Mouse (Mus musculus) heart, adult 11 months (tissue): ENCODE results near the gene Ddx20.

Experiments used
- DNase-seq: peaks from one replicate; pipeline ENCODE4 v3.0.0; 2022

The Ddx20 gene

GRCm38 (mm10) chr3:105666996-105667523, 20.3 kb downstream of the Ddx20 start:
- DNase-seq: peak; percentile 83

GRCm38 (mm10) chr3:105665105-105665765, 22.1 kb downstream of the Ddx20 start:
- DNase-seq: peak; percentile 81

DNA sequence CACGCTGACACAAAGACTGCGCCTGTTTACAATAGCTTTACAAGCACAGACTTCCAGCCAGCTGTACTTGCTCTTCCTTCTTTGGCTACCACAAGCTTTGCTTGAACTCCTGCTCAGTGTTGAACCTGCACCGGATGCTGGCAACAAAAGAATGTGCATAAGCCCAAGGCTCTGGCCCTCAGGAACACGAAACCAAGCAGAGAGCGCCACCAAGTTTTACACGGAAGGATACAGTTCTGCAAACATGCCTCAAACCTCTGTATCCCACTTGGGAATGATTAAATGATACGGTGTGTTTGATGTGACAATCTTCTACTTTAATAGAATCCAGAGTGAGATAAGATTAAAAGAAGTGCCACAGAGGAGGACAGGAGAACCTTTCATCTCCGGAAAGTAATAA, 24.3 kb downstream of the Ddx20 start:
- DNase-seq: peak; percentile 84

GRCm38 (mm10) chr3:105660530-105660929, 26.8 kb downstream of the Ddx20 start:
- peak; percentile 87 for DNase-seq

GRCm38 (mm10) chr3:105655031-105655585, 32.3 kb downstream of the Ddx20 start:
- peak; percentile 92 for DNase-seq

DNA sequence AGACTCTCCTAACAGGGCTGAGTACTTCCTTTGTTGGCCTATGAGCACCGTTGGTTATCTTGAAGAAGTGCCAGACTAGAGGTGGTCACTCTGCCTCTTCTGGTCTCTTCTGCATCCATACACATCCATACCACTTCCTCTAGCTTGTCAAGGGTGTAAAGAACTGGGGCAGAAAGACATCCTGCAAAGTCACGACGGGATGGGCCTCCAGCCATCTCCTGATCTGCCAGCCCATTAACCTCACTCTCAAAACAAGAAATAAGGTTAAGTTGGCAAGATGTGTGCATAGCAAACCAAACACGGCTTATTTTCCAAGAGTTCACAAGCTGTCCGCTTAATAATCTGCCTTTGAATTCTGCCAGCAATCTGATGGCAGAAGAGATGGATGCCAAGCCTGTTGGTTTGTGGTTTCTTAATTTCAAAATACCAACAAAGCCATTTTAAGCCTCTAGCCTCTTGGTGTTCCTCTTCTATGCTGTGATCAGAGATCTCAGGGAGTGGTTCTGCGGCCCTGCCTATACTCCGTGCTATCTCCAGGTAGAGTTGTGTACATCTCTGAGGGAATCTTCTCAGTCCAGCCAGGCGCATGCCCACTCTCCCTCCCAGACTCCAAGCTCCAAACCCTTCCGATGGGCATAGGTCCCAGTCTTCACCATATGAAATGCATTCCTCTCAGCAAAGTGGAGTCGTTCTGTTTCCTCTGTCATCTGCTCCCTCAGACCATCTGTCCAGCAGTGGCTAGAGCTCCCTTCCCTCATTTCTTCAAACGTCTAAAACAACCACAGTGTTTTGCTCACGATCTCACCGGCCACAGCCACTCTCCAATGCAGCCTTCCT, 33.6 kb downstream of the Ddx20 start:
- DNase-seq: peak; percentile 74

DNA sequence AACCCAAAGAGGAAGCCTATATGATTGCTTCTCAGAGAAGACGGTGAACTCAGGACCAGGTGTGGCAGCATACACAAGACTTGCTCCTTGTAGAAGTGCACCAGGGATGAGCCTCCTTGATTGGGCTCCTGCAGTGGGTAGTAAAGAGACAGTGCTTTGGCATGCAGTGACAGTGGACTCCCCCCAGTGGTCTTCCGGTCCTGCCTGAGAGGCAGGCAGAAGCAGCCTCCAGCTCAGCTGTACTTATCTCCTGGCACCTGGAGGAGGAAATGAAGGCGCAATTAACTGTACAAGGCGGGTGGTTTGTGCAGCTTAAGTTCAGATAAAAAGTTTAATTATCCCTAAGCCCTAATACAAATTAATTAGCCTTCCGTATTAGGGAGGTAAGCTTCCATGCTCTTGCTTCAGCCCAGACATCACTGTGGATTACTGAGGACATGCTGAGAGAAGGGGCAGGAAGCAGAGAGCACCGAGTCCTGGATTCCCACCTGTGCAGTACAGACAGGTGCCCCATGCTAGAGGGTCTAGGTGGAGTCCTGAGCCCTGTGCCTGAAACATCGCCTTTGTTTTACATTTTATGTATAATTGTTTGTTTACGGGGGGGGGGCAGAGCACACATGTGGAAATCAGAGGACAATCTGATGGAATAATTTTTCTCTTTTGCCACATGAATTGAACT, 38.3 kb downstream of the Ddx20 start:
- DNase-seq: no peak

DNA sequence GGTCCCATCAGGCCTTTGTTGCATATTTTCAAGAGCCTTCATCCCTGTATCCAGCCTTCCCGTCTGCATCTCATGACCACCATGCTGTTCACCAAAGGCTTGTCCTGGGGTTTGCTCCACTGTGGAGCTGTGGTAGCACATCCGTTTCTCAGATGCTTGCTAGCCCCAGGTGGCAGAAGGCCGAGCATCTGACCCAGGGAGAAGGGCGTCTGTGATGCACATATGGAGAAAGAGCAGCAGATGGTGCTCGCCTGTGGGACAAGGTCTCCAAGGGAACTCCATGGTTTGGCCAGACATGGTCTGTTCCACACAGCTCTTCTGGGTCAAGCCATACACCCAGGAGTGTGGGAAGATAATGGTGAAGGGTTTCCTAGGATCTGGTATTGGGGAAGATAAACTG, 43.8 kb downstream of the Ddx20 start:
- DNase-seq: no peak

DNA sequence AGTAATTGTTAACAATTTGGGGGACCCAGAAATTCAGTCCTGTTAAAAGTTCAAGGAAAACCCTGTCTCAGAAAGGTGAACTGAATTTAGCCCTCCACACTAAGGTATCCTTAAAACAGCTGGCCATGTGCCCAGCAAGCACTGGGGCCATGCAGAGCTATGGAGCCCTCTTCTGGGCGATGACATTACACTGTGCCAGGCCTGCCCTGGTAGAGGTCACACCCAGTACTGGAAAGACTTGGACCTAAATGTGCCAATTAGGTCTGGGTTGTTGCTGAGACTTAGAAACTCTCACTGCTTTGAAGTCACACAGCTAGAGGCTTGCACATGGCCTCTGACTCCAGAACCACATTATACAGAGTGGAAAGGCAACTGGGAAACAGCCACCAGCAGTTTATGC, 45.2 kb downstream of the Ddx20 start:
- peak; percentile 91 for DNase-seq

DNA sequence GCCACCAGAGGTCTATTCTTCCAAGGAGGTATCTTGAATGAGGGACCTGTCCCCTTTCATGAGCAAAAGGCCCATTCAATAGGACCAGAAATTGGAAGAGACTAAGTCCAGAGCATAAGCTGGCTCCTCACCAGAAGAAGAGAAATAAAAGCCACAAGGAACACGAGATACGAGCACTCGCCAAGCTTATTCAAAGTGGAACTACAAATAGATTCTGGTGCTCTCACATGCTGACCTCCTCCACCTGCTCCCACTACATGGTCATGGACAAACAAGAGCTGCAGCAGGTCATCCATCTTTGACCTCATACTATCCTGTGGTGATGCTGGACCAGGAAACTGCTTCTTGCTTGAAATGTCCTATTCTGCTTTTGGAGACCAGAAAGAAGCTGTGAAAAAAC, 54.4 kb downstream of the Ddx20 start:
- peak; percentile 90 for DNase-seq

DNA sequence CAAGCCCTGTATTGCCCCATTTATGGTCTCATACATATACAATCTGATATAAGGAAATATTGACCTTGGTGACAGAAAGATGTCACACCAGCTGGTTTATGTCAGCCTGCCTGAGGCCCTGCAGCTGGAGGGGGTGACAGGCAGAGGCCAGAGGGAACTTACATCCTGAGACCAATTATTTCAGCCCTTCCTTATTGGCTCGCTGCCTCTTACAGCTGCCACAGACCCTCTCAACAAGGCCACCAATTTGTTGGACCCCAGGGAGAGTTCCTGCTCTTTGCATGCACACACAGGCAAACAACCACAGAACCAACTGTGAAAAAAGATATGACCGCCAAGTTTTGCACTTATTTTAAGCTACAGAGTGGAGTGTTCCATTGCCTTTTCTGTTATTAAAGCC, 55.1 kb downstream of the Ddx20 start:
- DNase-seq: no peak
